Mouse (Mus musculus) embryonic facial prominence, embryonic 13.5 days (tissue): ENCODE measurements around the gene Megf11. TPM values are rescaled to one million over a fixed set of nuclear protein-coding genes. Genes with fewer than 3 reads are reported as not detected.
A peak's percentile ranks its signal among the peaks of the same experiment; 100 is the strongest.

Source experiments
- ATAC-seq: fragments of 200-750 bp; cut with Nextera tagmentation; 2 replicates; pipeline ENCODE4 v1.8.0; 2017; ENCODE audit warnings: low read depth; ENCODE audit not compliant: insufficient number of reproducible peaks, insufficient read depth, low FRiP score, low TSS enrichment
- H3K27ac ChIP-seq: fragments of 300-500 bp; sonication (generic); 2 replicates; pipeline ENCODE4 v1.5.1; 2015; ENCODE audit warnings: moderate library complexity, mild to moderate bottlenecking, inconsistent platforms
- H3K27me3 ChIP-seq: fragments of 300-500 bp; sonication (generic); 2 replicates; pipeline ENCODE4 v1.6.1; 2015; ENCODE audit warnings: mild to moderate bottlenecking, inconsistent platforms
- H3K36me3 ChIP-seq: fragments of 300-500 bp; sonication (generic); 2 replicates; pipeline ENCODE4 v1.6.1; 2015; ENCODE audit warnings: mild to moderate bottlenecking, inconsistent platforms
- H3K4me1 ChIP-seq: fragments of 300-500 bp; sonication (generic); 2 replicates; pipeline ENCODE4 v1.6.1; 2015; ENCODE audit warnings: inconsistent platforms
- H3K4me2 ChIP-seq: fragments of 300-500 bp; sonication (generic); 2 replicates; pipeline ENCODE4 v1.6.1; 2015; ENCODE audit warnings: moderate library complexity, mild to moderate bottlenecking, inconsistent platforms
- H3K4me3 ChIP-seq: fragments of 300-500 bp; sonication (generic); 2 replicates; pipeline ENCODE4 v1.5.1; 2015; ENCODE audit warnings: mild to moderate bottlenecking, inconsistent platforms
- H3K9ac ChIP-seq: fragments of 300-500 bp; sonication (generic); 2 replicates; pipeline ENCODE4 v1.6.1; 2015; ENCODE audit warnings: mild to moderate bottlenecking, inconsistent platforms
- H3K9me3 ChIP-seq: fragments of 300-500 bp; sonication (generic); 2 replicates; pipeline ENCODE4 v1.6.1; 2016; ENCODE audit warnings: inconsistent platforms
- WGBS: fragments of 180-500 bp; shearing (Covaris S2); methylation state at CpG from one replicate; pipeline ENCODE4 v1.1.7; 2015; ENCODE audit warnings: mixed read lengths; 5-methylcytosine and 5-hydroxymethylcytosine counted together
- polyA plus RNA-seq: library from polyadenylated mRNA; unstranded; fragments of >200 nt; fragmentation: Nextera tagmentation; extraction: Ambion mirVana; gene quantifications from 2 replicates; pipeline ENCODE4 v1.2.1, GENCODE M21; 2015

Gene Megf11
- polyA plus RNA-seq, 1 experiment from 2014 or later: 2.0 TPM

GRCm38 (mm10) chr9:64551307-64551706, 165.9 kb downstream of the Megf11 start:
- Histone ChIP-seq H3K27me3 (0 out of 2 replicates have a peak, but pooled peaks cover 5% of the 10 kb centered on the region), H3K4me3 (no peak overlapping the region), H3K9ac (no peak overlapping the region), H3K4me1 (peaks cover 6% of the 10 kb centered on the region), H3K27ac (no peak overlapping the region), H3K36me3 (no peaks in the 10 kb centered on the region), H3K9me3 (no peaks in the 10 kb centered on the region), H3K4me2 (no peak overlapping the region)
- WGBS: 81% methylated on average over 1 of the region's 1 CpGs
- no peak for ATAC-seq

- Histone ChIP-seq H3K9ac (no peak overlapping the region), H3K36me3 (no peaks in the 10 kb centered on the region), H3K4me3 (no peak overlapping the region), H3K4me2 (no peak overlapping the region), H3K27ac (no peak overlapping the region), H3K27me3 (0 out of 2 replicates have a peak, but pooled peaks cover 5% of the 10 kb centered on the region), H3K9me3 (no peaks in the 10 kb centered on the region), H3K4me1 (no peaks in the 10 kb centered on the region; the same call in 1 of the 2 replicates)
- WGBS: 59% methylated on average over 4 of the region's 4 CpGs
- ATAC-seq: no peak
These were observed 166.6 kb downstream of the Megf11 start for GRCm38 (mm10) chr9:64552046-64552445.

DNA sequence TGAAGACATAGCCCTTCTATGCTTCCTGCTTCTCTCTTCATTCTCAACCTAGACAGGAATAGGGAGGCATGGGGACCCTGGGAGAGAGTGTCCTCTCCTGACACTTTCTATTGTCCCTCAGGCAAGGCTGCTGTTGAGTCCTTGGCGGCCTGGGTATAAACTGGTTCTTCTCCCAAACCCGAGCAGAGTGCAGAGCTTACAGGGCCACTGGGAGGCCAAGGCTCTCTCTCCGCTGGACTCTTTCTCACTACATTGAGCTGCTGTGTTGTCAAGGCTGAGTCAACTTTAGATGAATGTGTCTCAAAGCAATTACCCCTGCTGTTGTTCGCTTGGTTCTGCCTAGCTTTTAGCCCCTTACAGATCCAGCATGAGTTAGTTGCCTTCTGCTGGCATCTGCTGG, 168.0 kb downstream of the Megf11 start:
- no peak overlapping the region for H3K4me3 ChIP-seq
- no peak overlapping the region for H3K27ac ChIP-seq

DNA sequence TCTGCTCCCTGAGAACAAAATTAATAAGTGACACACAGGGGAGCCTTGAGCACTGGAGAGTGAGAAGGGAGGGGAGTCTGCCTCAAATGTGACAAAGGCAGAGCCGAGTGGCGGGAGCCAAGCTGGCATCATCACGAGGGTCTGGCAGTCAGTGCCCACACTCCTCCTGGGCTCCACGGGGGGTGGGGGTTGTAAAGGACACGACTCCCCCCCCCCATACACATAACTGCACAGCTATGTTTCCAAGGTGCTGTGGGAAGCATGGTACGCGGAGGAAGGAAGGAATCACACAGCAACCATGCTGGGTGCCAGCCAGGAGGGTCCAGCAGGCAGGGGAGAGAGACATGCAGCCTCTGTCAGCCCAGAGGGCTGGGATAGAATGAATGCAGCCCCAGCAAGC, 170.2 kb downstream of the Megf11 start:
- Histone ChIP-seq H3K4me3 (no peak overlapping the region), H3K9me3 (no peaks in the 10 kb centered on the region), H3K4me1 (no peaks in the 10 kb centered on the region), H3K27me3 (0 out of 2 replicates have a peak, but pooled peaks cover 5% of the 10 kb centered on the region), H3K4me2 (no peak overlapping the region), H3K36me3 (no peaks in the 10 kb centered on the region), H3K27ac (no peak overlapping the region), H3K9ac (no peak overlapping the region)
- ATAC-seq: no peak
- WGBS: 66% methylated on average over 7 of the region's 7 CpGs

More for the DNA sequence above, 168.0 kb downstream of the Megf11 start:
- H3K4me1 ChIP-seq: no peaks in the 10 kb centered on the region; the same call in 1 of the 2 replicates
- H3K4me2 ChIP-seq: no peak overlapping the region
- no peaks in the 10 kb centered on the region for H3K9me3 ChIP-seq
- 62% methylated on average over 4 of the region's 4 CpGs for WGBS
- H3K36me3 ChIP-seq: no peaks in the 10 kb centered on the region
- ATAC-seq: no peak
- H3K27me3 ChIP-seq: 0 out of 2 replicates have a peak, but pooled peaks cover 5% of the 10 kb centered on the region
- H3K9ac ChIP-seq: no peak overlapping the region

DNA sequence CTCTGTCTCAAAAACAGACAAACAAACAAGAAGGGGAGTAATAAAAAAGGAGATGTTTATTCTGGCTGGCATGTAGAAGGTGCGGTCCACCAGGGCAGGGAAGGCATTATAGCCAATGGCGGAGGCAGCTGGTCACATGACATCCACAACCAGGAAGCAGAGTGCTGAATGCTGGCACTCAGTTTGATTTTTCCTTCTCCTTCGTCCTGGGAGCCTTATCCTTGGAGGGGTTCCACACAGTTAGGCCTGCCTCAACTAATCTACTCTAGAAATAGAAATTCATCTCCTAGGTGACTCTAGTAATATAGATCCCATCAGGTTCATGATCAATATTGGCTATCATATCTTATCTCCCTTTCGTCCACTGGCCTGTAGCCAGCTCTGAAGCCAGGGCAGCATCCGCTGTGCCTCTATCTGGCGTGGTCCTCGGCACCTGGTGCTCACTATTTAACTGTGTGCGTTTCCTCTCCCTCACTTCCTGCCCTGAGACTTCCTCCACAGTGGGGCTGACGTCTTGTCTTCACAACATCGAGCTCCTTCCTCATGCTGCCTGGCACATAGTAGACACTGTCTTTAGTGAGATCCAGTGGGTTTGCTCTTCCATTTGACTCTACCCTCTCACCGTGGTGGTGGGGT, 171.8 kb downstream of the Megf11 start:
- Histone ChIP-seq H3K36me3 (no peaks in the 10 kb centered on the region), H3K27ac (no peak overlapping the region), H3K4me2 (no peak overlapping the region), H3K27me3 (0 out of 2 replicates have a peak, but pooled peaks cover 5% of the 10 kb centered on the region), H3K4me3 (no peak overlapping the region), H3K4me1 (no peaks in the 10 kb centered on the region), H3K9ac (no peak overlapping the region), H3K9me3 (no peaks in the 10 kb centered on the region)
- 80% methylated on average over 11 of the region's 11 CpGs for WGBS
- ATAC-seq: no peak

DNA sequence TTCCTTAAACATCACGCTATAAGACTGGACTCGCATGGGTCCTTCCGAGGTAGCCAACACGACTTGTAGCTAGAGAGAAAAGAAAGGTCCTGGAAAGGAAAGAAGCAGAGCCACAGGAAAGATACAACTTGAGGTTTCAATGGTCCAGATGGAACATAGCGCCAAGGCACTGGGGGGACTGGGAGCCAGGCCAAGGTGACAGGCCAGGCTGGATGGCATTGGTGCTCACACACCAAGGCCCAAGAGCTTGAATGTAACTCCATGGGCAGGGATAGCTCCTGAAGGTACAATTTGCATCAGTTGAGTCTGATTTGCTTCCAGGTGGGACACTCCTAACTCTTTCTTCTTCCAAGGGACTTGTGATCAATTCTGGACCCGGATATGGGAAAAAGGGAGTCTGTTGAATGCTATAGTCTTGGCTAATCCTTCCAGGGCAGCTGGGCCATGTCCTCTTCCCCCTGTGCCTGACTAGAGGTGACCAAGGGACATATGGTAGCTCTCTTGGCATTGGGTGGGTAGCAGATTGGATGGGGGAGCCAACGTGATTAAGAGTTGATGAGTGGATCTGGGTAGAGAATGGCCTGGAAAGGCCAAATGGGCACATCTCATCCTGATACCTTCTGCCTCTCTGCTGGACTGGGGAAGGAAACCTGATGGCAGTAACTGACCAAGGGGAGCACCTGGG, 172.6 kb downstream of the Megf11 start:
- H3K27ac ChIP-seq: no peak overlapping the region
- no peak overlapping the region for H3K4me3 ChIP-seq
- no peaks in the 10 kb centered on the region for H3K9me3 ChIP-seq
- H3K36me3 ChIP-seq: no peaks in the 10 kb centered on the region
- H3K4me1 ChIP-seq: no peaks in the 10 kb centered on the region
- no peak for ATAC-seq
- 92% methylated on average over 7 of the region's 7 CpGs for WGBS
- H3K4me2 ChIP-seq: no peak overlapping the region
- H3K27me3 ChIP-seq: 0 out of 2 replicates have a peak, but pooled peaks cover 5% of the 10 kb centered on the region
- no peak overlapping the region for H3K9ac ChIP-seq

DNA sequence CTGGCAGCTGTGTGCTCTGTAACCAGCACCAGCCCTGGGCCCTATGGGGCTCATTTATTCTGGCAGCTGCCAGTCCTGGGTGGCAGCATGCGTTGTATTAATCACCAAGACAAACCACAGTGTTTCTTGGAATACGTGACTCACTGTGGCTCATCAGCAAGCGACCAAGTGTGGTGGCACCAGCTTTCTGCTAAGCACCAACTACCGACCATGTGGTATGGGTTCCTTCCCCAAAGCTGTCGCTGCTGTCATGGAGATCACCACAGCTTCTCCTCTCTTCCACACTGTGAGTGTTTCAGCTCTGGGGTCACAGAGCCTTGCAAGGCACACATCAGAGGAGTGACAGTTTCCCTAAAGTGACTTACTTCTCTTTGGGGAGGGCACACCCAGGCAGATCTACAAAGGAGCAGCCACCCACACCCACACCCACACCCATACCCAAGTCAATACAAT, 178.9 kb downstream of the Megf11 start:
- H3K9me3 ChIP-seq: 0 out of 2 replicates have a peak, but pooled peaks cover 3% of the 10 kb centered on the region
- whole genome bisulfite sequencing: 75% methylated on average over 5 of the region's 5 CpGs
- H3K27me3 ChIP-seq: no peaks in the 10 kb centered on the region; the same call in 1 of the 2 replicates
- H3K27ac ChIP-seq: no peak overlapping the region
- H3K9ac ChIP-seq: no peak overlapping the region
- no peak overlapping the region for H3K4me3 ChIP-seq
- no peaks in the 10 kb centered on the region for H3K36me3 ChIP-seq
- ATAC-seq: no peak
- H3K4me2 ChIP-seq: no peak overlapping the region
- peaks cover 11% of the 10 kb centered on the region for H3K4me1 ChIP-seq

- no peak overlapping the region for H3K9ac ChIP-seq
- H3K36me3 ChIP-seq: no peaks in the 10 kb centered on the region
- 0 out of 2 replicates have a peak, but pooled peaks cover 3% of the 10 kb centered on the region for H3K9me3 ChIP-seq
- no peak overlapping the region for H3K27ac ChIP-seq
- H3K4me2 ChIP-seq: no peak overlapping the region
- ATAC-seq: no peak
- H3K4me1 ChIP-seq: peaks cover 12% of the 10 kb centered on the region
- H3K4me3 ChIP-seq: no peak overlapping the region
- H3K27me3 ChIP-seq: no peaks in the 10 kb centered on the region; the same call in 1 of the 2 replicates
These were observed 180.5 kb downstream of the Megf11 start for GRCm38 (mm10) chr9:64565915-64566314.

DNA sequence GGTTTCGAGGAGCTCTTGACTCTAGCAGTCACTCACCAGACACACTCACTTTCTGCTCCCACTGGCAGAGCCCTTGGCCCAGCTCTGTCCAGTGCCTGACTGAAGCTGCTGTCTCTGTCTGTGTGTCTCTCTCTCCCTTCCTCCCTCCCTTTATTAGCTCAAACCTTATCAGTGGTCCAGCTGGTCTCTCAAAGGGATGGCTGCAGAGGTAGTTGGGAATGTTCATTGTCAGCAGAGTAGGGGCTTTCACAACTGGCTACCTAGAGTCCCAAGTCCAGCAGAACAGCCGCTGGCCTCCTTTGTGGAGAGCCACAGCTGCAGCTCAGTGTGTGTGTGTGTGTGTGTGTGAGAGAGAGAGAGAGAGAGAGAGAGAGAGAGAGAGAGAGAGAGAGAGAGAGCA, 180.9 kb downstream of the Megf11 start:
- H3K9me3 ChIP-seq: 0 out of 2 replicates have a peak, but pooled peaks cover 3% of the 10 kb centered on the region
- H3K27me3 ChIP-seq: no peaks in the 10 kb centered on the region; the same call in 1 of the 2 replicates
- no peak overlapping the region for H3K4me3 ChIP-seq
- no peaks in the 10 kb centered on the region for H3K36me3 ChIP-seq
- no peak overlapping the region for H3K4me2 ChIP-seq
- no peak overlapping the region for H3K9ac ChIP-seq
- H3K4me1 ChIP-seq: peaks cover 12% of the 10 kb centered on the region
- no peak overlapping the region for H3K27ac ChIP-seq
- 61% methylated on average over 2 of the region's 2 CpGs for WGBS
- no peak for ATAC-seq

DNA sequence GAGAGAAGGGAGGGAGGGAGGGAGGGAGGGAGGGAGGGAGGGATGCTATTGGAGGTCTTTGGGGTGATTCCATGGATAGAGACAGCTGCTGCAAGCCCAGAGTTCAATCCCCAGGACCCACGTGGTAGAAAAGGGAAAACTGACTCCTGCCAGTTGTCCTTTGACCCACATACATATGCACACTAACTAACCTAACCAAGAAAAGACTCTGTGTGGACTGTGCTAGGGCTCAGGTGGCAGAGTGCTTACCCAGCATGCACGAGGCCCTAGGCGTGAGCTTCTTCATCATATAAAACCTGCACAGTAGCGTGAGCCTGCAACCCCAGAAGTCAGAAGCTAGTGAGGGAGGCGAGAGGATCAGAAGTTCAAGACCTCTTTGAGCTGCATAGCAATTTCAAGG, 182.1 kb downstream of the Megf11 start:
- H3K27me3 ChIP-seq: no peaks in the 10 kb centered on the region; the same call in 1 of the 2 replicates
- no peak for ATAC-seq
- 58% methylated on average over 5 of the region's 5 CpGs for WGBS
- H3K27ac ChIP-seq: no peak overlapping the region
- H3K36me3 ChIP-seq: no peaks in the 10 kb centered on the region
- H3K4me1 ChIP-seq: peaks cover 12% of the 10 kb centered on the region
- H3K9ac ChIP-seq: no peak overlapping the region
- 0 out of 2 replicates have a peak, but pooled peaks cover 3% of the 10 kb centered on the region for H3K9me3 ChIP-seq
- H3K4me2 ChIP-seq: no peak overlapping the region
- no peak overlapping the region for H3K4me3 ChIP-seq

- Histone ChIP-seq H3K4me3 (no peak overlapping the region), H3K9me3 (no peaks in the 10 kb centered on the region), H3K36me3 (no peaks in the 10 kb centered on the region), H3K4me1 (peaks cover 12% of the 10 kb centered on the region), H3K27me3 (no peaks in the 10 kb centered on the region; the same call in 1 of the 2 replicates), H3K4me2 (no peak overlapping the region), H3K27ac (peak overlapping the region; percentile 44; the same call in 1 of the 2 replicates), H3K9ac (no peak overlapping the region)
- 22% methylated on average over 8 of the region's 8 CpGs for WGBS
- no peak for ATAC-seq
These were observed 183.2 kb downstream of the Megf11 start for GRCm38 (mm10) chr9:64568467-64569260.
